Mouse (Mus musculus): Measurements from ENCODE around the gene Kctd12b.
"Not testable (repeated sequence)": the region's sequence is repeated elsewhere in the genome, so short reads cannot be mapped to it uniquely, and the experiment has no call there.

Gene Kctd12b

GRCm38 (mm10) chrX:153695782-153696395, at the start of gene Kctd12b:
Kctd12b (minus strand) TSS chrX:153696391.
- peak; percentile 17 for DNase-seq (ENCODE audit: inconsistent ontology term)

GRCm38 (mm10) chrX:153742493-153742892, 46.3 kb upstream of the Kctd12b start:
- DNase-seq (ENCODE audit: inconsistent ontology term), result no peak

GRCm38 (mm10) chrX:153735697-153736096, 39.5 kb upstream of the Kctd12b start:
- DNase-seq (ENCODE audit: inconsistent ontology term), result no peak

GRCm38 (mm10) chrX:153724400-153724799, 28.2 kb upstream of the Kctd12b start:
- no peak for DNase-seq (ENCODE audit: inconsistent ontology term)

- peak; percentile 70 for DNase-seq (ENCODE audit: inconsistent ontology term)
These were observed 27.1 kb upstream of the Kctd12b start, which contains the start of gene Nbdy for GRCm38 (mm10) chrX:153723110-153723916. Nbdy (plus strand) TSS chrX:153723590.

GRCm38 (mm10) chrX:153719602-153720001, 23.4 kb upstream of the Kctd12b start:
- DNase-seq (ENCODE audit: inconsistent ontology term), result no peak

- DNase-seq (ENCODE audit: inconsistent ontology term), result no peak
These were observed 20.5 kb upstream of the Kctd12b start for GRCm38 (mm10) chrX:153716716-153717115.

- DNase-seq (ENCODE audit: inconsistent ontology term), result no peak
These were observed 11.5 kb upstream of the Kctd12b start for GRCm38 (mm10) chrX:153707735-153708134.

- no peak for DNase-seq (ENCODE audit: inconsistent ontology term)
These were observed 4.3 kb upstream of the Kctd12b start for GRCm38 (mm10) chrX:153700463-153700862.

GRCm38 (mm10) chrX:153668233-153668632, 28.0 kb downstream of the Kctd12b start:
- DNase-seq (ENCODE audit: inconsistent ontology term), result not testable (repeated sequence)

GRCm38 (mm10) chrX:153664903-153665302, 31.3 kb downstream of the Kctd12b start:
- no peak for DNase-seq (ENCODE audit: inconsistent ontology term)

- DNase-seq (ENCODE audit: inconsistent ontology term), result no peak
These were observed 39.2 kb downstream of the Kctd12b start for GRCm38 (mm10) chrX:153656949-153657348.

GRCm38 (mm10) chrX:153640615-153641014, 55.6 kb downstream of the Kctd12b start:
- no peak for DNase-seq (ENCODE audit: inconsistent ontology term)

GRCm38 (mm10) chrX:153636247-153636646, 59.9 kb downstream of the Kctd12b start:
- DNase-seq (ENCODE audit: inconsistent ontology term), result peak; percentile 1
